Mouse (Mus musculus) telencephalon, adult 2 months (tissue): ENCODE measurements around the gene 1700029I15Rik.

ENCODE experiments used
- DNase-seq: peaks from one replicate; pipeline ENCODE4 v3.0.0-alpha.2; 2011; ENCODE audit warnings: low read depth, low spot score

1700029I15Rik gene

GRCm38 (mm10) chr2:92373437-92373813 lies 8.9 kb upstream of the 1700029I15Rik start:
- no peak for DNase-seq

- DNase-seq = peak; percentile 60
Observed at GRCm38 (mm10) chr2:92374514-92374913, 7.8 kb upstream of the 1700029I15Rik start, which contains the start of the genes Pex16 and Large2. Gene Pex16, plus strand, starts transcription at chr2:92374676. Gene Large2, minus strand, starts transcription at chr2:92374869.

GRCm38 (mm10) chr2:92375099-92375623 lies 7.2 kb upstream of the 1700029I15Rik start:
- peak; percentile 99 for DNase-seq

GRCm38 (mm10) chr2:92375788-92376187 lies 6.5 kb upstream of the 1700029I15Rik start:
- DNase-seq = no peak

- no peak for DNase-seq
Observed at GRCm38 (mm10) chr2:92376300-92376699, 6.0 kb upstream of the 1700029I15Rik start.

GRCm38 (mm10) chr2:92377320-92377719 lies 5.0 kb upstream of the 1700029I15Rik start:
- DNase-seq = no peak

- DNase-seq = no peak
Observed at GRCm38 (mm10) chr2:92379783-92380494, 2.4 kb upstream of the 1700029I15Rik start.

GRCm38 (mm10) chr2:92380495-92381050 lies 1.8 kb upstream of the 1700029I15Rik start:
- DNase-seq = no peak

GRCm38 (mm10) chr2:92381161-92381560 lies 1.2 kb upstream of the 1700029I15Rik start:
- DNase-seq = no peak

- no peak for DNase-seq
Observed at GRCm38 (mm10) chr2:92382759-92383158, 421 bp downstream of the 1700029I15Rik start.

GRCm38 (mm10) chr2:92384101-92384500 lies 1.8 kb downstream of the 1700029I15Rik start:
- DNase-seq = no peak

GRCm38 (mm10) chr2:92385113-92386051 lies 3.0 kb downstream of the 1700029I15Rik start:
- no peak for DNase-seq

GRCm38 (mm10) chr2:92386821-92387570 lies 4.7 kb downstream of the 1700029I15Rik start:
- no peak for DNase-seq

GRCm38 (mm10) chr2:92387646-92388045 lies 5.3 kb downstream of the 1700029I15Rik start:
- peak; percentile 84 for DNase-seq

- no peak for DNase-seq
Observed at GRCm38 (mm10) chr2:92388081-92388517, 5.8 kb downstream of the 1700029I15Rik start.

- peak; percentile 97 for DNase-seq
Observed at GRCm38 (mm10) chr2:92388891-92389641, 6.7 kb downstream of the 1700029I15Rik start.

- DNase-seq = no peak
Observed at GRCm38 (mm10) chr2:92389645-92390044, 7.3 kb downstream of the 1700029I15Rik start.

- no peak for DNase-seq
Observed at GRCm38 (mm10) chr2:92390206-92390930, 8.0 kb downstream of the 1700029I15Rik start.

GRCm38 (mm10) chr2:92391116-92391515 lies 8.8 kb downstream of the 1700029I15Rik start:
- DNase-seq = no peak
